Mouse (Mus musculus) neutrophil, adult 5-6 weeks (primary cell): ENCODE results near the gene H2-DMa. TPM values are rescaled to one million over a fixed set of nuclear protein-coding genes. Genes with fewer than 3 reads are reported as not detected.
A peak's percentile ranks its signal among the peaks of the same experiment; 100 is the strongest.

Experiments
- ATAC-seq: fragments of 151-379, 151-347 bp; 2 replicates; pipeline ENCODE4 v1.8.0; 2017; ENCODE audit warnings: mild to moderate bottlenecking, moderate TSS enrichment; ENCODE audit not compliant: insufficient number of reproducible peaks, poor library complexity, low FRiP score, severe bottlenecking; ENCODE audit errors: extremely low read depth
- total RNA-seq: library from RNA; stranded (forward); fragments of 200-1000 nt; gene quantifications from 2 replicates; pipeline ENCODE4 v1.2.3, GENCODE M21; 2017

H2-DMa gene
- total RNA-seq, 1 experiment from 2014 or later, result 221 TPM

DNA sequence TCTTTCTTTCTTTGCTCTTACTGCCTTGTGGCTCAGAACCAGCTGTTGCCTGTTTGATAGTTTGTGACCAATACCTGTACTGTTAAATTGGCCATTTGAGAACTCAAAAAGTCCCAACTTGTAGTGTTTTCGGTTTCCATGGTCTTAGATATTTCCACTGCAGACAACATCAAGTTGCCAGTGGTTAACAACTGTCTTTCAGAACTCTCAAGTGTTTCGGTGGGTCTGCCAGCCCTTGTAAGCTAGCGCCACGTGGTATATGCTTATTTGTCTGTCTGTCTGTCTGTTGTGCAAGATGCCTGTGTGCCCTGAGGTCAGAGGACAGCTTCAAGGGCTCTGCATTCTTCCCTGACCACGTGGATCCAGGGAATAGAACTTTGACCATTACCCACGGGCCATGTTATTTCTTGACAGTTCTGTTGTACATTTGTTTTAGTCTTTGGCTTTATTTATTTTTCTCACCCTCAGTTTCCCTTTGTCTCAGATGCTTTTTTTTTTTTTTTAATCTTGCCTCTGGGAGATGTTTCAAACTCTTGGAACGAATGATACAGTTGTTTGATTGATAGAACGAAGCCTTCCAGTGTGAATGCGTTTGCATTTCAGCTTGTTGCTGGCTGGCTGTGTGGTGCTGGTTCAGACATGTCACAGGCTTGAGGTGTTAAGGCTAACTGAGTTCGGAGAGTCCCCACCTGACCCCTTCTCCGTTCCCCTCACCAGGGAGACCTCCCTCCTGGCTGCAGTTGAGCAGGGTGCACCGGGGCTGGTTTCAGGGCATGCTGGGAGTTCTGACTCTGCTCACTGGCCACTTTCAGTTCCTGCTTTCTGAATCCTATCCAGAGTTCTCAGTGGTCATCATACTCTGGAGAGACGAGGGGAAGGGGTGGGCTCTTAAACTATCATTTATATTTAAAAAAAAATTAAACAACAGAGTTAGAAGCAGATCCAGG, 60.8 kb downstream of the H2-DMa start:
- ATAC-seq, result no peak

DNA sequence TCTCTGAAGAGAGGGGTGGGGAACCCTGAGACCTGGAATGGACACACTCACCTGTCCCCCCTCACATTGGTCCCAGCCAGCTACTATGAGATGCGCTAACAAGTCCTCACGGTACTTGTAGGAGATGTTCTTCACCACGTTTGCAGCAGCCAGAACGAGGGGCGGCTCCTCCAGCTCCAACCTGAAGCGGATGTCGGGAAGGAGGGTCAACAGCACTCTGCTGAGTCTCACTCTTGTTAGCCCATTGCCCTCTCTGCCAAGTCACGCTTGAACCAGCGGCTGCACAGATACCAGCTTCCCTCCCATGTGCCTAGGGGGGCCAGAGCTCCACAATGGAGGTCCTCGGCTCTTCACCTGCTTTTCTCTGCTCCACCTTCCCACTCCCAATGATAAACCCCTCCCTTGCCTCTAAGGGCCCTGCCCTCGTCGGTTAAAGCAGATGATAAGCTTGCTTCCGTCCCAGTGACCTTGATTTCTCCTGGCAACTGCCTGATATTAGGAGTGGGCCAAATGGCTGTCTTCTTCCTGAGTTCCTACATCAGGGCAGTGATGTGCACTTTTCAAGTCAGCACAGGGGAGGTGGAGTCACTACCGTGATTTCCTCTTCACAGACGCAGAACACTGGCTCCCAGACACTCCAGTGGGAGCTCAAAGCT, 64.4 kb downstream of the H2-DMa start:
- no peak for ATAC-seq

DNA sequence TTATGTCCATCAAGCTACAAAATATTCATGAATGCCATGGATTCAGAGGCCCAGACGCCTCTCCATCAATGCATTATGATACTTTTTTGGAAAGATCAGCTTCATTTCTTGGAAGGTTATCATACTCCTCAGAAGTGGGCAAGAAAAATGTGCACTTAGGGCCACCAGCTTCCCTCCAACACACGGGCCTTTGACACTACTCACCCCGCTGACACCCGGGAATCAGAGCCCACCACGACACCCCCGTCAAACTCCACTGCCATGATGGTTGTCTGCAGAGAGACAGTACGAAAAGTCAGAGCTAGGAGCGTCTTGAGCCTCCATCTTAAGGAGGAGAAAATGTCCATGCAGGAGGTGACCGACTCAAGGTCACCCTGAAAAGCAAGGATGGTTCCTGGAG, 66.2 kb downstream of the H2-DMa start:
- no peak for ATAC-seq

DNA sequence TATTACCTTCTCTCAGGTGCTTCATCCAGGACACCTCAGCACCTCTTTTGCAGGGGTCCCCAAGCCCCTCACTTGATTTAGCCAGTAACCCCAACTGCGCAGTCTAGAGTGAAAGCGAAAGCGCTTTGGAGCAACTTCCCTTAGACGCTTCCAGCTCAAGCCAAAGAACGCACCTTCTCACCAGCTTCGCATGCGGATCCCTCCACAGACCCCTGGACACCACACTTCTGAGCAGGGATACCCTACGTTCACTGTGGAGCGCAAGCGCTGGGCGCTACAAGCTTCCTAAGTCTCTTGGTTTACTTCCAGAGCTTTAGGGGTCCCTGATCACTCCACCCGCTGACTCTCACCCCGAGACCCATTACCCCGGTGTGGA, 67.5 kb downstream of the H2-DMa start:
- peak; percentile 21; the same call in 1 of the 2 replicates for ATAC-seq

DNA sequence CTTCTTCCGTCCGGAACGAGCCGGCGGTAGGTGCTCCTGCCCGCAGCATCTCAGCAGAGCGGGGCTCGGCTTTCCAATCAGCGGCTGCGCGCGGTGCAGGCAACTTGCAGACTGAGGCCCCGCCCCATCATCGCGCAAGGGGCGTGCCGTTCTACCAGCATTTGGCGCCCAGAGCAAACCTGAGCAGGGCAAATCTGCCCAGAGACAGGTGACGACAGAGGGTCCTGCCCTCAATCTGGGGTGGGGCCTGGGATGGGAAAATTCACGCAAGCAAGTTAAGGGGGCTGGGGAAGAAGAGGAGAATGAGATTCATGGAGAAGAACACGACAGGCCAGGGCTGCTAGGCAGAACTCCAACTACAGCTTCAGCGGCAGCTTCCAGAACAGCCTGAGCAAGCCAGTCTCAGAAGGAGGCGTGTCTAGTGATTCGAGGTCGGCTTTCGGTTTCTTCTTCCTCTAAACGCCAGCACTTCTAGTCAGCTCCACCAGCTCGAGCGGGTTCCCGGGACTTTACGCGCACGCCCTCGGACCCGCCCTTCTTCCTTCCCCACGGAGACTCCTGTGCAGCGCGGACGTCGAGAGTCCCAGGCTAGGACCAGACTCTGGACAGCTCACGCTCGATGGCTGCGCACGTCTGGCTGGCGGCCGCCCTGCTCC, 68.0 kb downstream of the H2-DMa start, which contains the start of the genes Tap1 and Psmb9:
TSS of gene Tap1 (plus strand) at position 293 of the 656 bp plus-strand sequence.
TSS of gene Psmb9 (minus strand) at position 504 of the 656 bp plus-strand sequence.
- ATAC-seq, result peak; percentile 81

DNA sequence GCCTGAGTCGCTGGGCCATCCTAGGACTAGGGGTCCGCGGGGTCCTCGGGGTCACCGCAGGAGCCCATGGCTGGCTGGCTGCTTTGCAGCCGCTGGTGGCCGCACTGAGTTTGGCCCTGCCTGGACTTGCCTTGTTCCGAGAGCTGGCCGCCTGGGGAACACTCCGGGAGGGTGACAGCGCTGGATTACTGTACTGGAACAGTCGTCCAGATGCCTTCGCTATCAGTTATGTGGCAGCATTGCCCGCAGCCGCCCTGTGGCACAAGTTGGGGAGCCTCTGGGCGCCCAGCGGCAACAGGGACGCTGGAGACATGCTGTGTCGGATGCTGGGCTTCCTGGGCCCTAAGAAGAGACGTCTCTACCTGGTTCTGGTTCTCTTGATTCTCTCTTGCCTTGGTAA, 68.7 kb downstream of the H2-DMa start:
- no peak for ATAC-seq

Other genes starting within 250 kb of the H2-DMa start
- not detected in 2 replicates for gene Gm7029, start 245.7 kb upstream of the H2-DMa start, total RNA-seq
- 0.86 and 3.0 TPM in 2 replicates for gene Kifc1, start 228.9 kb upstream of the H2-DMa start, total RNA-seq
- gene Platr17, start 214.4 kb upstream of the H2-DMa start, total RNA-seq, result 0.93 TPM in 1 of 2 replicates, not detected in the other
- 74.4 and 81.8 TPM in 2 replicates for gene Daxx, start 210.1 kb upstream of the H2-DMa start, total RNA-seq
- 198 and 225 TPM in 2 replicates for gene Tapbp, start 203.6 kb upstream of the H2-DMa start, total RNA-seq
- gene Zbtb22, start 203.6 kb upstream of the H2-DMa start, total RNA-seq, result 39.3 and 41.3 TPM in 2 replicates
- gene Rgl2, start 190.0 kb upstream of the H2-DMa start, total RNA-seq, result 146 and 180 TPM in 2 replicates
- 63.5 and 71.6 TPM in 2 replicates for gene Pfdn6, start 179.2 kb upstream of the H2-DMa start, total RNA-seq
- 16.1 and 24.2 TPM in 2 replicates for gene Wdr46, start 178.9 kb upstream of the H2-DMa start, total RNA-seq
- gene B3galt4, start 168.1 kb upstream of the H2-DMa start, total RNA-seq, result 7.1 and 7.7 TPM in 2 replicates
- gene Vps52, start 163.7 kb upstream of the H2-DMa start, total RNA-seq, result 31.5 and 40.8 TPM in 2 replicates
- 780 and 810 TPM in 2 replicates for gene Rps18, start 163.5 kb upstream of the H2-DMa start, total RNA-seq
- 1,803 and 2,030 TPM in 2 replicates for gene H2-K1, start 119.2 kb upstream of the H2-DMa start, total RNA-seq
- 14.8 and 24.3 TPM in 2 replicates for gene Ring1, start 94.9 kb upstream of the H2-DMa start, total RNA-seq
- 89.7 and 114 TPM in 2 replicates for gene H2-Ke6, start 91.5 kb upstream of the H2-DMa start, total RNA-seq
- 65.5 and 69.1 TPM in 2 replicates for gene Slc39a7, start 87.9 kb upstream of the H2-DMa start, total RNA-seq
- gene Rxrb, start 87.7 kb upstream of the H2-DMa start, total RNA-seq, result 65.3 and 70.2 TPM in 2 replicates
- 10.4 and 13.0 TPM in 2 replicates for gene Col11a2, start 80.1 kb upstream of the H2-DMa start, total RNA-seq
- gene H2-Oa, start 27.2 kb upstream of the H2-DMa start, total RNA-seq, result 119 and 138 TPM in 2 replicates
- gene Brd2, start 3.1 kb downstream of the H2-DMa start, total RNA-seq, result 714 and 721 TPM in 2 replicates
- 699 and 729 TPM in 2 replicates for gene H2-DMb2, start 23.8 kb downstream of the H2-DMa start, total RNA-seq
- gene H2-DMb1, start 33.5 kb downstream of the H2-DMa start, total RNA-seq, result 278 and 300 TPM in 2 replicates
- gene Tap1, start 68.0 kb downstream of the H2-DMa start, total RNA-seq, result 221 and 235 TPM in 2 replicates
- 132 and 176 TPM in 2 replicates for gene Psmb9, start 68.2 kb downstream of the H2-DMa start, total RNA-seq
- gene Psmb8, start 78.2 kb downstream of the H2-DMa start, total RNA-seq, result 312 and 336 TPM in 2 replicates
- gene Tap2, start 84.0 kb downstream of the H2-DMa start, total RNA-seq, result 108 and 112 TPM in 2 replicates
- gene H2-Ob, start 119.4 kb downstream of the H2-DMa start, total RNA-seq, result 965 and 1,002 TPM in 2 replicates
- 2,894 and 2,999 TPM in 2 replicates for gene H2-Ab1, start 138.1 kb downstream of the H2-DMa start, total RNA-seq
- 2,237 and 2,269 TPM in 2 replicates for gene H2-Aa, start 168.3 kb downstream of the H2-DMa start, total RNA-seq
- 2,076 and 2,332 TPM in 2 replicates for gene H2-Eb1, start 186.3 kb downstream of the H2-DMa start, total RNA-seq
- gene H2-Eb2, start 206.1 kb downstream of the H2-DMa start, total RNA-seq, result 52.6 and 54.0 TPM in 2 replicates
- 10.9 and 11.9 TPM in 2 replicates for gene Btnl2, start 235.3 kb downstream of the H2-DMa start, total RNA-seq